Mouse (Mus musculus) cerebellum, adult 2 months (tissue): ENCODE data around the gene Grik2. TPM values are rescaled to one million over a fixed set of nuclear protein-coding genes. Genes with fewer than 3 reads are reported as not detected.

ENCODE experiments used
- DNase-seq, 2 experiments: peaks; one replicate each; pipeline ENCODE4 v3.0.0; 2021
- H3K27ac ChIP-seq: fragments of 200-500 bp; 2 replicates; pipeline ENCODE4 v1.5.1; 2012; ENCODE audit warnings: low read length, control low read depth, inconsistent platforms; ENCODE audit not compliant: insufficient read depth
- H3K27me3 ChIP-seq: fragments of 200-500 bp; 2 replicates; pipeline ENCODE4 v1.6.1; 2012; ENCODE audit warnings: inconsistent platforms, mild to moderate bottlenecking, low read length, moderate library complexity; ENCODE audit not compliant: control insufficient read depth, insufficient read depth
- H3K4me1 ChIP-seq: fragments of 200-500 bp; 2 replicates; pipeline ENCODE4 v1.6.1; 2011; ENCODE audit warnings: low read length; ENCODE audit not compliant: control insufficient read depth, insufficient read depth
- H3K4me3 ChIP-seq: fragments of 200-500 bp; replicated peaks from 2 replicates; pipeline ENCODE3; 2011; ENCODE audit warnings: mild to moderate bottlenecking, low read depth, low read length, control low read depth; ENCODE audit not compliant: insufficient read depth
- CTCF ChIP-seq: fragments of 200-500 bp; IDR thresholded peaks from 2 replicates; pipeline ENCODE4 v1.5.1; 2011; ENCODE audit warnings: low read depth, mild to moderate bottlenecking, control low read depth, low read length, moderate library complexity, borderline replicate concordance; ENCODE audit not compliant: insufficient read depth
- POLR2A ChIP-seq: fragments of 200-500 bp; IDR thresholded peaks from 2 replicates; pipeline ENCODE4 v1.6.1; 2011; ENCODE audit warnings: low read length, control low read depth, borderline replicate concordance; ENCODE audit not compliant: insufficient read depth
- WGBS: fragments of 180-500 bp; shearing (Covaris S2); methylation state at CpG from one replicate; pipeline ENCODE4 v1.1.7; 2018; 5-methylcytosine and 5-hydroxymethylcytosine counted together
- polyA plus RNA-seq: library from polyadenylated mRNA; depleted of rRNA; stranded (reverse); fragments of >200 nt; gene quantifications from 2 replicates; pipeline ENCODE4 v1.2.3, GENCODE M21; 2012; rRNA removed

The Grik2 gene
- polyA plus RNA-seq: 48.5 and 60.7 TPM in 2 replicates

GRCm38 (mm10) chr10:49788381-49788906, at the start of gene Grik2:
Gene Grik2 (minus strand): TSS chr10:49788766.
- Histone ChIP-seq H3K27ac (peak within 1 kb of the TSS; percentile 89), H3K4me1 (peaks cover 7% of the 10 kb centered on the region; the same call in 1 of the 2 replicates), H3K4me3 (peak within 1 kb of the TSS; percentile 88), H3K27me3 (no peaks in the 10 kb centered on the region)
- peak; percentile 91 to 93 for DNase-seq
- 0% methylated on average over 41 of the region's 41 CpGs for WGBS
- peak; percentile 73; the same call in 1 of the 2 replicates for TF ChIP-seq POLR2A
- 0 out of 2 replicates have a peak, but pooled peaks have one; percentile 24 for TF ChIP-seq CTCF

GRCm38 (mm10) chr10:49834392-49834791, 45.8 kb upstream of the Grik2 start:
- Histone ChIP-seq H3K4me3 (no peak overlapping the region), H3K4me1 (no peaks in the 10 kb centered on the region), H3K27ac (no peak overlapping the region), H3K27me3 (no peaks in the 10 kb centered on the region)
- no peak for DNase-seq
- WGBS: 91% methylated on average over 3 of the region's 3 CpGs
- TF ChIP-seq CTCF (no peak), POLR2A (no peak)

GRCm38 (mm10) chr10:49807276-49807675, 18.7 kb upstream of the Grik2 start:
- peaks cover 3% of the 10 kb centered on the region; the same call in 1 of the 2 replicates for H3K4me1 ChIP-seq
- peak in 1 of 2 experiments; percentile 75 for DNase-seq
- H3K27me3 ChIP-seq: no peaks in the 10 kb centered on the region
- no peak overlapping the region for H3K4me3 ChIP-seq
- TF ChIP-seq CTCF (no peak), POLR2A (no peak)
- no peak overlapping the region for H3K27ac ChIP-seq

GRCm38 (mm10) chr10:49801001-49801400, 12.4 kb upstream of the Grik2 start:
- no peaks in the 10 kb centered on the region for H3K27me3 ChIP-seq
- no peaks in the 10 kb centered on the region for H3K4me1 ChIP-seq
- H3K4me3 ChIP-seq: no peak overlapping the region
- DNase-seq: no peak
- WGBS: 60% methylated on average over 1 of the region's 1 CpGs
- H3K27ac ChIP-seq: no peak overlapping the region
- TF ChIP-seq POLR2A (no peak), CTCF (no peak)

- H3K4me1 ChIP-seq: peaks cover 7% of the 10 kb centered on the region; the same call in 1 of the 2 replicates
- DNase-seq: no peak
- TF ChIP-seq CTCF: no peak
- no peak for TF ChIP-seq POLR2A
- H3K4me3 ChIP-seq: no peak overlapping the region
- H3K27ac ChIP-seq: no peak overlapping the region
- H3K27me3 ChIP-seq: no peaks in the 10 kb centered on the region
These were observed 5.6 kb upstream of the Grik2 start for GRCm38 (mm10) chr10:49794129-49794528.

- DNase-seq: peak; percentile 29 to 31
- H3K27ac ChIP-seq: peak overlapping the region; percentile 43; the same call in 1 of the 2 replicates
- H3K27me3 ChIP-seq: no peaks in the 10 kb centered on the region
- 47% methylated on average over 8 of the region's 8 CpGs for WGBS
- H3K4me3 ChIP-seq: no peak overlapping the region
- no peak for TF ChIP-seq CTCF
- no peak for TF ChIP-seq POLR2A
- peaks cover 7% of the 10 kb centered on the region; the same call in 1 of the 2 replicates for H3K4me1 ChIP-seq
These were observed 1.8 kb upstream of the Grik2 start for GRCm38 (mm10) chr10:49790326-49790725.

- TF ChIP-seq CTCF (peak; percentile 32; the same call in 1 of the 2 replicates), POLR2A (no peak)
- peak; percentile 63 to 74 for DNase-seq
- Histone ChIP-seq H3K27ac (peak overlapping the region; percentile 89), H3K27me3 (no peaks in the 10 kb centered on the region), H3K4me3 (peak overlapping the region; percentile 88), H3K4me1 (peaks cover 7% of the 10 kb centered on the region; the same call in 1 of the 2 replicates)
- 16% methylated on average over 4 of the region's 4 CpGs for WGBS
These were observed 1.1 kb upstream of the Grik2 start for GRCm38 (mm10) chr10:49789711-49790110.

- Histone ChIP-seq H3K27me3 (no peaks in the 10 kb centered on the region), H3K4me1 (peaks cover 7% of the 10 kb centered on the region; the same call in 1 of the 2 replicates), H3K27ac (peak overlapping the region; percentile 89), H3K4me3 (peak overlapping the region; percentile 88)
- no peak for DNase-seq
- TF ChIP-seq CTCF: no peak
- TF ChIP-seq POLR2A: no peak
- 4% methylated on average over 5 of the region's 5 CpGs for WGBS
These were observed 348 bp upstream of the Grik2 start for GRCm38 (mm10) chr10:49788914-49789313.
